Mouse (Mus musculus): Measurements from ENCODE around the gene Scgb3a1.

DNA sequence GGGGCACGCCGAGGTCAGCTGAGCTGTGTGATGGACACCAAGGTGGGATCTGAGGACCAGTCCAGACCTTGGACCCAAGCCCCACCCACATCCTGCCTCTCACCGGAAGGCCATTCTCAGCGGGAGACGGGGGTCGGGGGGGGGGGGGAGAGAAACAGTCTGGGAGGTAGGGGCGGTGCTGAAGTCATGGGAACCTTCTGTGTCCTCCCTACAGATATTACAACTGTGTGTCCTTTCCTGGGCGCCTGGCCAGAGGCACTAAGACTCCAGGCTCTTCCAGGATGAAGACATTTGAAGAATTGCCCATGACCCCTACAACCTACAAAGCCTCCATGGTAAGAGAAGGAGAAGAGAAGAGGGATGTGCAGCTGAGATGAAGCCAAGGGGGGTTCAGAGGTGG, 17.7 kb upstream of the Scgb3a1 start:
- TF ChIP-seq POLR2A (IDR thresholded peaks at IDR 0.05; ENCODE audit: low read depth, low read length): no peak
- TF ChIP-seq CTCF (conservative IDR thresholded peaks at IDR 0.05; ENCODE audit: insufficient read depth, insufficient read length, low read depth, low read length): no peak
